18 mouse cellular contexts compared by ENCODE assay signal in the genomic region with DNA sequence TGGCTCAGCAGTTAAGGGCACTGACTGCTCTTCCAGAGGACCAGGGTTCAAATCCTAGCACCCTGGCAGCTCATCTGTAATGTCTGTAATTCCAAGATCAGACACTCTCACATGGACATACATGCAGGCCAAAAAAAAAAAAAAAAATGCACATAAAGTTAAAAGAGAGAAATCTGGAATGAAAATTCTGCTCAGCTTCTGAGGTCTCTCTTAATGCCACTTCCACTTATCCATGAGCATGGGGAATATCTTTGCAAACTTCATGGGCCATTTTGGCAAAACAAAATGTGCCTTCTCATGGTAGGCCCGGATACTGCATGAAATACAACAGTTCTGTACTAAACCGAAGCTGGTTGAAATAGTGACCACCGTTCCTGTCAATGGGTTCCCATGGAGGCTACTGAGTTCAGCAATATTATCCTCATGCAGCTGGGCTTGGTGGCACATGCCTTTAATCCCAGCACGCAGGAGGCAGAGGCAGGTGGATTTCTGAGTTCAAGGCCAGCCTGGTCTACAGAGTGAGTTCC. TPM values are rescaled to one million over a fixed set of nuclear protein-coding genes. Genes with fewer than 3 reads are reported as not detected.
A peak's percentile ranks its signal among the peaks of the same experiment; 100 is the strongest.
DNase-seq lines count a peak whose midpoint lies in the region; ATAC-seq and TF ChIP-seq lines count a peak whose summit lies in the region.
"Had no signal": no experiment of that assay in that cellular context is flagged by ENCODE, and none has a peak within 500 bp of the region (broad histone marks: within the 10 kb centered on the region; RNA-seq: fewer than 3 reads in every experiment).

No protein-coding gene starts in this region.

- no peak for TF ChIP-seq EP300 in CH12.LX (IDR thresholded peaks at IDR 0.05; ENCODE audit: low read length)
- no peak for TF ChIP-seq EP300 in liver, embryonic 14.5 days (IDR thresholded peaks at IDR 0.05; ENCODE audit: low read depth)

- in situ Hi-C loops in CH12.LX (cut with MboI; ENCODE audit: low pct_ligation_motif_present, low pct_unique_long_range_greater_than_20kb, low sequenced_read_pairs) = loop anchor here (5.0 kb wide), 2 partner anchors 39 to 121 kb away; no protein-coding TSS in a partner anchor

- H3K4me2 ChIP-seq in CH12.LX (ENCODE audit: insufficient read depth, low read depth, poor library complexity, severe bottlenecking) = no peak overlapping the region
- no peak overlapping the region for H3K4me2 ChIP-seq in liver, embryonic 14.5 days (ENCODE audit: low read depth)
- H3K4me2 ChIP-seq: heart, embryonic 12.5 days; hindbrain, embryonic 14.5 days had no signal

- TF ChIP-seq RAD21 in CH12.LX (IDR thresholded peaks at IDR 0.05; ENCODE audit: low read depth, low read length) = no peak

- peak; percentile 34 for ATAC-seq in liver, embryonic 14.5 days (ENCODE audit: insufficient read depth)
- ATAC-seq: forebrain, embryonic 14.5 days had no signal

- H3K36me3 ChIP-seq in CH12.LX (replicated peaks in 1 of 2; ENCODE audit: control insufficient read depth in 1 of 2, insufficient read depth in 1 of 2, low read length in 1 of 2) = peaks cover 13 to 48% of the 10 kb centered on the region in 2 experiments
- H3K36me3 ChIP-seq in liver, embryonic 14.5 days (replicated peaks; ENCODE audit: control insufficient read depth, insufficient read depth, low read depth) = peaks cover 48% of the 10 kb centered on the region

- H3K27me3 ChIP-seq in CH12.LX (replicated peaks) = no peaks in the 10 kb centered on the region
- H3K27me3 ChIP-seq in liver, embryonic 14.5 days (ENCODE audit: control insufficient read depth, insufficient read depth, low read length) = no peaks in the 10 kb centered on the region
- H3K27me3 ChIP-seq: heart, embryonic 12.5 days had no signal

- H3K4me1 ChIP-seq in CH12.LX (ENCODE audit: control insufficient read depth in 1 of 2, insufficient read depth in 2 of 2) = peaks cover 7 to 37% of the 10 kb centered on the region in 2 experiments; a peak in 3 of 4 replicates
- peaks cover 0 to 4% of the 10 kb centered on the region in 2 experiments; a peak in 2 of 4 replicates for H3K4me1 ChIP-seq in liver, embryonic 14.5 days (replicated peaks; ENCODE audit: control insufficient read depth in 2 of 2, insufficient read depth in 2 of 2, low read length in 1 of 2)
- peaks cover under 1% of the 10 kb centered on the region for H3K4me1 ChIP-seq in olfactory bulb, adult 2 months (ENCODE audit: control insufficient read depth, insufficient read depth, low read length)
- H3K4me1 ChIP-seq: heart, embryonic 12.5 days had no signal

- no peak for TF ChIP-seq POLR2A in CH12.LX (IDR thresholded peaks at IDR 0.05; ENCODE audit: low read depth, low read length)
- no peak for TF ChIP-seq POLR2A in olfactory bulb, adult 2 months (IDR thresholded peaks at IDR 0.05; ENCODE audit: insufficient read depth, low read depth, low read length)

- WGBS in liver, embryonic 14.5 days (ENCODE audit: insufficient replicate concordance) = 78% methylated on average over 4 of the region's 4 CpGs
- 87% methylated on average over 4 of the region's 4 CpGs for WGBS in olfactory bulb, adult 2 months

- H3K79me2 ChIP-seq in CH12.LX (replicated peaks; ENCODE audit: control insufficient read depth, extremely low read depth, insufficient read depth, poor library complexity, severe bottlenecking) = no peaks in the 10 kb centered on the region

- no peak overlapping the region for H3K27ac ChIP-seq in CH12.LX (ENCODE audit: insufficient read depth, low read depth)
- H3K27ac ChIP-seq in liver, embryonic 14.5 days = peak overlapping the region; percentile 61; the same call in 1 of the 2 replicates
- H3K27ac ChIP-seq in olfactory bulb, adult 2 months (ENCODE audit: insufficient read depth, low read depth, low read length) = peak overlapping the region; percentile 20; the same call in 1 of the 2 replicates
- H3K27ac ChIP-seq: embryonic facial prominence, embryonic 10.5 days; forebrain, embryonic 10.5 days; heart, adult 2 months; hindbrain, embryonic 10.5 days; hindbrain, embryonic 14.5 days had no signal

- DNase-seq in CH12.LX (ENCODE audit: extremely low read depth) = no peak
- DNase-seq in c-Kit-positive CD71-positive TER-119-positive erythroid progenitor cells, embryonic 14.5 days (ENCODE audit: low spot score) = peak; percentile 47
- no peak for DNase-seq in liver, embryonic 14.5 days (ENCODE audit: low read depth in 3 of 3, low spot score in 3 of 3)
- no peak for DNase-seq in kidney, postnatal 36 days
- DNase-seq in adrenal gland, adult (ENCODE audit: inconsistent age in 2 of 2, low spot score in 1 of 2) = no peak
- DNase-seq: adrenal gland, postnatal 14 days; cerebellum, adult 18-20 months; cerebellum, postnatal 10 days; gastrocnemius, postnatal 10 days; heart, adult 2 months had no signal

- no peaks in the 10 kb centered on the region for H3K9me3 ChIP-seq in CH12.LX (replicated peaks; ENCODE audit: low read length)
- H3K9me3 ChIP-seq in liver, embryonic 14.5 days (ENCODE audit: control insufficient read depth, low read length) = no peaks in the 10 kb centered on the region
- H3K9me3 ChIP-seq: embryonic facial prominence, embryonic 10.5 days; forebrain, embryonic 10.5 days; heart, embryonic 12.5 days; hindbrain, embryonic 10.5 days had no signal

- H3K9ac ChIP-seq in CH12.LX (ENCODE audit: insufficient read depth, low read depth) = no peak overlapping the region
- no peak overlapping the region for H3K9ac ChIP-seq in liver, embryonic 14.5 days (replicated peaks)
- H3K9ac ChIP-seq: heart, embryonic 12.5 days; hindbrain, embryonic 14.5 days had no signal

- no peak for TF ChIP-seq CTCF in CH12.LX (conservative IDR thresholded peaks at IDR 0.05 in 1 of 2, IDR thresholded peaks at IDR 0.05 in 1 of 2; ENCODE audit: low read depth in 2 of 2, low read length in 2 of 2)
- TF ChIP-seq CTCF in liver, embryonic 14.5 days (IDR thresholded peaks at IDR 0.05; ENCODE audit: low read depth) = no peak
- TF ChIP-seq CTCF in olfactory bulb, adult 2 months (IDR thresholded peaks at IDR 0.05; ENCODE audit: insufficient read depth, low read depth, low read length) = no peak

- dilution Hi-C loops in CH12.LX (cut with MboI; ENCODE audit: extremely low pct_ligation_motif_present, extremely low pct_unique_long_range_greater_than_20kb, low sequenced_read_pairs) = no loop called here

- H3K4me3 ChIP-seq in CH12.LX (replicated peaks in 1 of 3; ENCODE audit: low read depth in 2 of 3, low read length in 2 of 3, poor library complexity in 1 of 3) = no peak overlapping the region
- H3K4me3 ChIP-seq in liver, embryonic 14.5 days (ENCODE audit: insufficient read depth in 1 of 2, low read depth in 2 of 2, low read length in 2 of 2) = no peak overlapping the region
- no peak overlapping the region for H3K4me3 ChIP-seq in olfactory bulb, adult 2 months (ENCODE audit: insufficient read depth, low read depth, low read length)
- H3K4me3 ChIP-seq: embryonic facial prominence, embryonic 10.5 days; erythroblast, embryonic 14.5 days; forebrain, embryonic 10.5 days; heart, adult 2 months; heart, embryonic 12.5 days; hindbrain, embryonic 10.5 days had no signal

TF ChIP-seq in CH12.LX, 34 proteins besides CTCF, POLR2A, EP300 and RAD21:
- peak; percentile 81; the same call in 1 of the 2 replicates for TF ChIP-seq POLR2AphosphoS2 (IDR thresholded peaks at IDR 0.05; ENCODE audit: low read depth, low read length)
- TF ChIP-seq E2F4 (IDR thresholded peaks at IDR 0.05; ENCODE audit: insufficient replicate concordance, low read depth, low read length) = no peak

RNA-seq across cellular contexts. Expression of a gene that starts 10.1 kb away (rescaled TPM):
- 31.9 and 35.9 TPM in 2 replicates for total RNA-seq in CH12.LX (2012; rRNA removed)
- 14.7 and 18.8 TPM in 2 replicates for total RNA-seq in CH12.LX (2014; rRNA removed)
- polyA plus RNA-seq in CH12.LX (2012; ENCODE audit: insufficient read length, low read depth) = 62.2 and 67.7 TPM in 2 replicates
- polyA plus RNA-seq in liver, embryonic 14.5 days (2012; rRNA removed) = 15.3 and 19.4 TPM in 2 replicates
- polyA plus RNA-seq in liver, embryonic 14.5 days (2014; fragmentation: Nextera tagmentation; extraction: Ambion mirVana) = 3.8 and 4.6 TPM in 2 replicates
- polyA plus RNA-seq in olfactory bulb, adult 2 months (2012; ENCODE audit: insufficient read depth, insufficient read length, low replicate concordance, missing spikeins) = not detected in 2 replicates

RNA-seq across cellular contexts. Expression of a gene that starts 24.8 kb away (rescaled TPM):
- total RNA-seq in CH12.LX (2012; rRNA removed) (328 and 358 TPM in 2 replicates), CH12.LX (2014; rRNA removed) (840 and 921 TPM in 2 replicates)
- 186 and 190 TPM in 2 replicates for polyA plus RNA-seq in CH12.LX (2012; ENCODE audit: insufficient read length, low read depth)
- polyA plus RNA-seq in liver, embryonic 14.5 days (2012; rRNA removed) = 157 and 235 TPM in 2 replicates
- polyA plus RNA-seq in liver, embryonic 14.5 days (2014; fragmentation: Nextera tagmentation; extraction: Ambion mirVana) = 388 and 433 TPM in 2 replicates
- polyA plus RNA-seq in olfactory bulb, adult 2 months (2012; ENCODE audit: insufficient read depth, insufficient read length, low replicate concordance, missing spikeins) = not detected in 2 replicates
